In the genomic region with DNA sequence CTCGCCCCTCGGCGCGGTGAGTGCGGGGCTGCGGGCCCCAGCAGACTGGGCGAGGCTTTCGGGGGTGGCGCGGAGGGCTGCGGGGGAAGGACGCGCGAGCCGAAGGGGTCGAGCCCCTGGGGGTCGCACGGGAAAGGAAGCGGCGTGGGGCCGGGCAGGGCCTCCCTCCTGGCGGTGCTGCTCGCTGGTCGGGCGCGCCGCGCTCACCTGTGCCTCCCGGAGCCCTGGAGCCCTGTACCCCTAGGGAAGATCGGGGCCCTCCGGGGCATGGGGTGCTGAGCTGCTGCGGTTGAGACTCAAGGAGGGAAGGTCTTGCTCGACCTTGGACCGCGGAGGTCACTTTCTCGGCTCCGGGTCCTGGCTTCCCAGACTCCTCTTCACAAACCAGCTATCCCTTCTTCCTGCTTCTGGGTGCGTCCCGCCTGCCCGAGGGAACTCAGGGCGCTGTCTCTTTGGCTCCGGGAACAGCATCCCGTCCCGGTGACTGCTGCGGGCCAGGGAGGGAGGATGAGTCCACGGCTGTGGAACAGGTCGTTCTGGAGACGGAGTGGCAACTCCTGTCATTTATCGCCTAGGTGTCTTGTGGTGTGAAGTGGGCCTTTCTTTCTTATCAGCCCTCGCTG, we compare ENCODE assay signal across 8 mouse cellular contexts. TPM values are rescaled to one million over a fixed set of nuclear protein-coding genes. Genes with fewer than 3 reads are reported as not detected.
DNase-seq lines count a peak whose midpoint lies in the region; ATAC-seq lines count a peak whose summit lies in the region.

No protein-coding gene starts in this region.

- no peaks in the 10 kb centered on the region for H3K9me3 ChIP-seq in embryonic facial prominence, embryonic 15.5 days (replicated peaks)
- no peaks in the 10 kb centered on the region for H3K9me3 ChIP-seq in hindbrain, embryonic 11.5 days (ENCODE audit: control insufficient read depth, low read length)
- H3K9me3 ChIP-seq in limb, embryonic 13.5 days, result no peaks in the 10 kb centered on the region
- no peaks in the 10 kb centered on the region for H3K9me3 ChIP-seq in midbrain, embryonic 10.5 days (replicated peaks)
- no peaks in the 10 kb centered on the region for H3K9me3 ChIP-seq in stomach, embryonic 16.5 days (replicated peaks; ENCODE audit: control insufficient read depth, low read length)

- peaks cover 14% of the 10 kb centered on the region; the same call in 1 of the 2 replicates for H3K4me1 ChIP-seq in embryonic facial prominence, embryonic 15.5 days
- no peaks in the 10 kb centered on the region for H3K4me1 ChIP-seq in hindbrain, embryonic 11.5 days (replicated peaks; ENCODE audit: control insufficient read depth, insufficient read depth, low read length)
- peaks cover 10% of the 10 kb centered on the region for H3K4me1 ChIP-seq in limb, embryonic 13.5 days
- H3K4me1 ChIP-seq in midbrain, embryonic 10.5 days, result peaks cover 21% of the 10 kb centered on the region
- H3K4me1 ChIP-seq in stomach, embryonic 16.5 days (ENCODE audit: control insufficient read depth, insufficient read depth, low read length), result 0 out of 2 replicates have a peak, but pooled peaks cover 3% of the 10 kb centered on the region

- peak overlapping the region; percentile 50 for H3K9ac ChIP-seq in embryonic facial prominence, embryonic 15.5 days
- peak overlapping the region; percentile 62 for H3K9ac ChIP-seq in hindbrain, embryonic 11.5 days (ENCODE audit: low read depth, low read length)
- H3K9ac ChIP-seq in limb, embryonic 13.5 days, result peak overlapping the region; percentile 69
- peak overlapping the region; percentile 84 for H3K9ac ChIP-seq in stomach, embryonic 16.5 days (ENCODE audit: low read length)

- no peaks in the 10 kb centered on the region for H3K36me3 ChIP-seq in embryonic facial prominence, embryonic 15.5 days
- H3K36me3 ChIP-seq in hindbrain, embryonic 11.5 days (ENCODE audit: control insufficient read depth, insufficient read depth, low read length), result no peaks in the 10 kb centered on the region
- H3K36me3 ChIP-seq in limb, embryonic 13.5 days, result no peaks in the 10 kb centered on the region
- no peaks in the 10 kb centered on the region for H3K36me3 ChIP-seq in midbrain, embryonic 10.5 days
- H3K36me3 ChIP-seq in stomach, embryonic 16.5 days (ENCODE audit: control insufficient read depth, insufficient read depth, low read length), result no peaks in the 10 kb centered on the region

- H3K4me2 ChIP-seq in embryonic facial prominence, embryonic 15.5 days (replicated peaks), result peak overlapping the region; percentile 100
- H3K4me2 ChIP-seq in hindbrain, embryonic 11.5 days (replicated peaks; ENCODE audit: low read depth, low read length), result peak overlapping the region; percentile 94
- H3K4me2 ChIP-seq in limb, embryonic 13.5 days (replicated peaks), result peak overlapping the region; percentile 100
- peak overlapping the region; percentile 97 for H3K4me2 ChIP-seq in stomach, embryonic 16.5 days (ENCODE audit: low read depth, low read length)

- H3K4me3 ChIP-seq in embryonic facial prominence, embryonic 15.5 days (replicated peaks), result peak overlapping the region; percentile 67
- H3K4me3 ChIP-seq in hindbrain, embryonic 11.5 days (ENCODE audit: low read depth, low read length), result peak overlapping the region; percentile 63
- H3K4me3 ChIP-seq in limb, embryonic 13.5 days, result peak overlapping the region; percentile 73
- H3K4me3 ChIP-seq in midbrain, embryonic 10.5 days, result peak overlapping the region; percentile 85
- H3K4me3 ChIP-seq in stomach, embryonic 16.5 days (replicated peaks; ENCODE audit: low read length), result peak overlapping the region; percentile 81

- peak; percentile 43 for DNase-seq in kidney, adult 11 months
- DNase-seq in kidney, postnatal 14 days, result no peak
- peak; percentile 17 to 38 for DNase-seq in adrenal gland, postnatal 36 days
- peak; percentile 64 for DNase-seq in hindbrain, embryonic 11.5 days (ENCODE audit: low spot score)
- DNase-seq in midbrain, embryonic 10.5 days (ENCODE audit: low spot score), result peak; percentile 60

- ATAC-seq in embryonic facial prominence, embryonic 15.5 days (ENCODE audit: insufficient number of reproducible peaks, low FRiP score, low TSS enrichment, low read depth), result peak; percentile 64
- ATAC-seq in hindbrain, embryonic 11.5 days (ENCODE audit: low FRiP score), result peak; percentile 84
- peak; percentile 64 for ATAC-seq in limb, embryonic 13.5 days (ENCODE audit: low FRiP score, low read depth)
- peak; percentile 76 for ATAC-seq in stomach, embryonic 16.5 days (ENCODE audit: insufficient read depth, low FRiP score)

- H3K27me3 ChIP-seq in embryonic facial prominence, embryonic 15.5 days, result peaks cover 21% of the 10 kb centered on the region
- H3K27me3 ChIP-seq in hindbrain, embryonic 11.5 days (ENCODE audit: control insufficient read depth, insufficient read depth, low read length), result peaks cover 11% of the 10 kb centered on the region
- H3K27me3 ChIP-seq in limb, embryonic 13.5 days, result peaks cover 67% of the 10 kb centered on the region
- peaks cover 62% of the 10 kb centered on the region for H3K27me3 ChIP-seq in midbrain, embryonic 10.5 days (ENCODE audit: low read depth, poor library complexity, severe bottlenecking)
- no peaks in the 10 kb centered on the region for H3K27me3 ChIP-seq in stomach, embryonic 16.5 days (ENCODE audit: control insufficient read depth, insufficient read depth, low read length)

- 1% methylated on average over 42 of the region's 50 CpGs for WGBS in embryonic facial prominence, embryonic 15.5 days
- WGBS in hindbrain, embryonic 11.5 days, result under 1% methylated on average over 47 of the region's 50 CpGs
- under 1% methylated on average over 46 of the region's 50 CpGs for WGBS in limb, embryonic 13.5 days
- under 1% methylated on average over 47 of the region's 50 CpGs for WGBS in midbrain, embryonic 10.5 days
- under 1% methylated on average over 42 of the region's 50 CpGs for WGBS in stomach, embryonic 16.5 days

- peak overlapping the region; percentile 69; the same call in 1 of the 2 replicates for H3K27ac ChIP-seq in embryonic facial prominence, embryonic 15.5 days (replicated peaks)
- H3K27ac ChIP-seq in hindbrain, embryonic 11.5 days (ENCODE audit: low read depth, low read length), result no peak overlapping the region
- no peak overlapping the region for H3K27ac ChIP-seq in limb, embryonic 13.5 days
- H3K27ac ChIP-seq in midbrain, embryonic 10.5 days (replicated peaks), result peak overlapping the region; percentile 80
- peak overlapping the region; percentile 72 for H3K27ac ChIP-seq in stomach, embryonic 16.5 days (ENCODE audit: low read length)

RNA-seq across cellular contexts. Expression of a gene that starts 0.4 kb away (rescaled TPM):
- 1 to 10 TPM; 2.7 to 4.7 TPM for total RNA-seq in adrenal gland, postnatal 36 days (2021)
- polyA plus RNA-seq in embryonic facial prominence, embryonic 15.5 days (2015; fragmentation: Nextera tagmentation; extraction: Ambion mirVana), result 11.8 and 12.3 TPM in 2 replicates
- polyA plus RNA-seq in hindbrain, embryonic 11.5 days (2014; fragmentation: Nextera tagmentation; extraction: Ambion mirVana), result 1.0 and 1.3 TPM in 2 replicates
- polyA plus RNA-seq in limb, embryonic 13.5 days (2015; fragmentation: Nextera tagmentation; extraction: Ambion mirVana), result 1.8 and 2.2 TPM in 2 replicates
- 0.52 and 1.0 TPM in 2 replicates for polyA plus RNA-seq in midbrain, embryonic 10.5 days (2016; fragmentation: Nextera tagmentation; extraction: Ambion mirVana)
- polyA plus RNA-seq in stomach, embryonic 16.5 days (2015; fragmentation: Nextera tagmentation; extraction: Ambion mirVana), result 28.4 and 38.5 TPM in 2 replicates

RNA-seq across cellular contexts. Expression of a gene that starts 56.1 kb away (rescaled TPM):
- 10 to 100 TPM in 1 of 2 experiments, 1 to 10 TPM in 1; 8.6 to 10.0 TPM for total RNA-seq in adrenal gland, postnatal 36 days (2021)
- polyA plus RNA-seq in embryonic facial prominence, embryonic 15.5 days (2015; fragmentation: Nextera tagmentation; extraction: Ambion mirVana), result 16.1 and 16.4 TPM in 2 replicates
- polyA plus RNA-seq in hindbrain, embryonic 11.5 days (2014; fragmentation: Nextera tagmentation; extraction: Ambion mirVana), result 24.5 and 27.2 TPM in 2 replicates
- polyA plus RNA-seq in limb, embryonic 13.5 days (2015; fragmentation: Nextera tagmentation; extraction: Ambion mirVana), result 21.2 and 22.4 TPM in 2 replicates
- 23.0 and 24.2 TPM in 2 replicates for polyA plus RNA-seq in midbrain, embryonic 10.5 days (2016; fragmentation: Nextera tagmentation; extraction: Ambion mirVana)
- 14.5 and 15.9 TPM in 2 replicates for polyA plus RNA-seq in stomach, embryonic 16.5 days (2015; fragmentation: Nextera tagmentation; extraction: Ambion mirVana)

RNA-seq across cellular contexts. Expression of a gene that starts 56.2 kb away (rescaled TPM):
- total RNA-seq in adrenal gland, postnatal 36 days (2021), result 10 to 100 TPM; 27.6 to 33.9 TPM
- polyA plus RNA-seq in embryonic facial prominence, embryonic 15.5 days (2015; fragmentation: Nextera tagmentation; extraction: Ambion mirVana), result 59.2 and 64.5 TPM in 2 replicates
- 84.7 and 87.6 TPM in 2 replicates for polyA plus RNA-seq in hindbrain, embryonic 11.5 days (2014; fragmentation: Nextera tagmentation; extraction: Ambion mirVana)
- 85.7 and 88.5 TPM in 2 replicates for polyA plus RNA-seq in limb, embryonic 13.5 days (2015; fragmentation: Nextera tagmentation; extraction: Ambion mirVana)
- polyA plus RNA-seq in midbrain, embryonic 10.5 days (2016; fragmentation: Nextera tagmentation; extraction: Ambion mirVana), result 83.3 and 88.9 TPM in 2 replicates
- polyA plus RNA-seq in stomach, embryonic 16.5 days (2015; fragmentation: Nextera tagmentation; extraction: Ambion mirVana), result 56.9 and 57.1 TPM in 2 replicates

Comparison
In these comparisons a context has a peak if more than half of its experiments do, and no peak if none do; other contexts are left out.
1. H3K27ac ChIP-seq: peak in embryonic facial prominence, embryonic 15.5 days (single experiment), midbrain, embryonic 10.5 days (single experiment) and stomach, embryonic 16.5 days (single experiment); none in hindbrain, embryonic 11.5 days (single experiment) and limb, embryonic 13.5 days (single experiment).
2. Peak in every context shown above with its lines, with median percentiles within 50 percentile points of each other: ATAC-seq, H3K4me2 ChIP-seq, H3K4me3 ChIP-seq and H3K9ac ChIP-seq.